Mouse (Mus musculus) small intestine, adult 2 months (tissue): ENCODE results near the gene Klb.

Experiments
- CTCF ChIP-seq: fragments of 200-500 bp; IDR thresholded peaks from 2 replicates; pipeline ENCODE4 v1.5.1; 2012; ENCODE audit warnings: low read depth, mild to moderate bottlenecking, control low read depth, inconsistent platforms, low read length, moderate library complexity, mixed read lengths; ENCODE audit not compliant: insufficient replicate concordance, insufficient read length; ENCODE audit errors: extremely low read depth
- POLR2A ChIP-seq: fragments of 200-500 bp; IDR thresholded peaks from 2 replicates; pipeline ENCODE4 v1.6.1; 2012; ENCODE audit warnings: low read depth, mild to moderate bottlenecking, control low read depth, inconsistent platforms, low read length, moderate library complexity

DNA sequence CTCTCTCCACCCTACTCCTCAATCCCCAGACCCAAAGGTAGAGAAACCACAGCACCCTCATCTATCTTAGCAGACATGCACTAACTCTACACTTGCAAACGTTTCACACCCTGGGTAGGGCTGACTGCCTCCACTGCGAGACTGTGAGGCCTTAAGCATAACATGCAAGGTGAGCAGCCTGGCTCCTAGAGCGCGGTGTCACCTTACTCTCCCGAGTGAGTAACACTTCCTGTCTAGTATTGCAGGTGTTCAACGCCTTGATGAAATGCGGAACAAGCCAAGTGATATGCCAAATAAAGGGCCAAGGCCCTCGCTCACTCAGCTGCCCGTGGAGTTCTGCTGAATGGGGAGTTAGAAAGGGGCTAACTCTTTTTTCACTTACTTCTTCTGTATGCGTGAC, 25.9 kb upstream of the Klb start:
- no peak for TF ChIP-seq CTCF
- TF ChIP-seq POLR2A = no peak
